Mouse (Mus musculus) liver, embryonic 14.5 days (tissue): ENCODE measurements around the gene Prss43.

Experiments used
- CTCF ChIP-seq: IDR thresholded peaks from 2 replicates; pipeline ENCODE4 v1.5.1; 2016; ENCODE audit warnings: antibody characterized with exemption, low read depth, control low read depth
- EP300 ChIP-seq: IDR thresholded peaks from 2 replicates; pipeline ENCODE4 v1.6.1; 2016; ENCODE audit warnings: antibody characterized with exemption, low read depth

- TF ChIP-seq CTCF (no peak), EP300 (no peak)
These were observed at the start of gene Prss43 for GRCm38 (mm10) chr9:110826390-110826789.
